Mouse (Mus musculus) natural killer cell, adult 2 months (primary cell): Measurements from ENCODE around the gene Cers3.

Experiments
- DNase-seq, 2 experiments: peaks; one replicate each; pipeline ENCODE4 v3.0.0; 2022; ENCODE audit warnings: low spot score in 2 of 2

The Cers3 gene

DNA sequence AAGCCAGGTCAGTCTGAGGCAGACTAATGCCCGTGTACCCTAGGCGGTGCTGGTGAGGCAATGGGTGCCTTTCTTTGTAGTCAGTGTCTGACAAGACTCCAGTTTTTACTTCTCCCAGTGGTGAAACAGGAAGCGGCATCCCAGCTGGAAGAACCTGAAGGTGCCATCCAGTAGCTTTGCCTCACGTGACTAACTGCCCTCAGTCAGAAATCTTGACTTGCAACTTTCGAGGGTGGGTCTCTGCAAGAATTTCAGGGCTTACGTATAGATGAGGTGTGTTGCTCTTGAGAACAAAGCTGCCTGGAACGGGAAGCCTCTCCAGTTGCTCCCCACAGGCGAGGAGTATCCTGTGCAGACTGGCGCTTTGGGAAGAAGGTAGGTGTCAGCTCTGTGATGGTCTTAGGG, at the start of gene Cers3:
Cers3 (plus strand) TSS at position 128 of the 405 bp plus-strand sequence.
- no peak for DNase-seq

DNA sequence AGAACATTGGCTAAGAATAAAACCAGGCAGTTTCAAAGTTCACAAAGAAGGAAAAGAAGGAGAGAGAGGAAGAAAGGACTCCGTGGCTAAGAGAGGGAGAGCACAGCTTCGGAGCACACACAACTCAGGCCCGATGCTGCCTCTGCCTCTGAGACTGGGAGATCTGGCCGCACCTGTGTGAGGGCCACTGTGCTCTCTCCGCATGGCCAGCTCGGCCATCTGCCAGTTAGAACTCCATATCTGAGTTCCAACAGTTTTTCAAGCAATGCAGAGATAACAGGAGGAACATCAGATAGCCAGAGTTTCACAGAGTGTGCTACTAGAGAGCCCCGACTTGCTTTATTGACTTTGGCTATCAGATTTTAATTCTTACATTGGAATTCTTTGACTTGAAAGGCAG, 48.8 kb upstream of the Cers3 start:
- no peak for DNase-seq

DNA sequence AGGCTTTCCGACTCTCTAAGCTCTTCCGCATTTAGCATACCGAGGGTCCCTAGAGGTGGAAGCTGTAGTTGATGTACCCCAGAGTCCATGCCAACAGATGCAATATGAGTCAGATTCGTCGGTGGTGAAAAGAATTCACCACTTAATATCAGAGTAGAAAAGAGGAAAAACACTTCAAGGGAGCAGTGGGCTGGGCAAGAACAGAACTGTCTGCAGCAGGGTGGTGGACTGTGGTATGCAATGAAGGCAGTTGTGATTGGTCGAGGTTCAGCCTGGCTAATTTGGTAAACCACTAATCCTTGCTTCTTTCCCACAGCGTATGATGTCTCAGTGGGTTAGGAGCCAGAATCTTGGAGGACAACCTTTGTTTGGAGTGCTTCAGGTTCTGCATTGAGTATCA, 40.6 kb upstream of the Cers3 start:
- DNase-seq: no peak

DNA sequence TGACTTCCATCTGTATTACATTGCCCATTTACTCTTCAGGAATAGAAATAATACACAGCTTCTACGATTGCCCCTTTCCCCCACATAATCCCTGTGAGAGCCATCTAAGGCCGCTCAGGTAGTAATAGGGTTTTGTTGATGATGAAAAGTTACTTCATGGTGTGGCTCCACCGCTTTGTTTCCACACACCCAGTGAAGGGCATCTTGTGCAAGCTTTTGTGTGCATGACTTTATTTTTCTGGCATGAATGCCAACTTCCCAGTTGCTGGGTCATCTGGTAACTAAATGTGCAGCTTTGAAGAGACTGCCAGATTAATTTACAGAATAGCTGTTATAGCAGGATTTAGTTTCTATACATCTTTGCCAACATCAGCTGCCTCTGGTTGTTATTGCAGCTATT, 38.7 kb upstream of the Cers3 start:
- no peak for DNase-seq

DNA sequence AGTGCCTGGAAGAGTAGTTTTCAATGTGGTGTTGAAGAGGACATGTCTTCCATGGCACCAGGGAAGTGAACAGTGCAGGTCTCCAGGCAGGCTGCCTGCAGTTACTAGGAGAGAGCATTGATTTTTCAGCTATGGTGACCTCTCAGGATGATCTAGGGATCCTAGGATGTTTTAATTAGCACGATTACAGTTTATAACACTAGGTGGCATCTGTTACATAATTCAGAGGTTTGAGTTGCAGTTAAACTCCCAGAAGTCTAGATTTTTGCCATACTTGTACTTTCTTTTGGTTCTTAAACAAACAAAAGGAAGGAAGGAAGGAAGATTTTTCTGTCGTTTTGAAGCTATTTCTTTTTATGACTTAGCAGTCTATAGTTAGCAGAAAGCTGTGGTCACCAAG, 32.1 kb upstream of the Cers3 start:
- no peak for DNase-seq

DNA sequence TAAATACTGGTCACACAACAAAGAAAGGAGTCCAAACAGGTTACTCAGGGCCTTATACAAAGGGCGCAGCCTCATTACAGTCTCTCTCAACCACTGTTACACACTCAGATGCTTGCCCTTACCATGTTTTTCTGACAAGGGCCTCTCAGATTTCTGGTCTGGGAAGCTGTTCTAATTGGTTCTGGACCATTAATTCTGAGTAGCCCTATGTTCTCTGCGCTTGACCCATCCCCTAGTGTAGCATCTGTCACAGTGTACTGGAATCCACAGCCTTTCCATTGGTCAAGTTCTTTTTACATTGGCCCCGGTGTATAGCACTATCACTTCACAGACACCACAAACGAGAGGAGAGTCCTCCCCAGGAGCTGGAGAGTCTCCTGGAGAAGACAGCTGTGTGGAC, 18.8 kb upstream of the Cers3 start:
- no peak for DNase-seq

DNA sequence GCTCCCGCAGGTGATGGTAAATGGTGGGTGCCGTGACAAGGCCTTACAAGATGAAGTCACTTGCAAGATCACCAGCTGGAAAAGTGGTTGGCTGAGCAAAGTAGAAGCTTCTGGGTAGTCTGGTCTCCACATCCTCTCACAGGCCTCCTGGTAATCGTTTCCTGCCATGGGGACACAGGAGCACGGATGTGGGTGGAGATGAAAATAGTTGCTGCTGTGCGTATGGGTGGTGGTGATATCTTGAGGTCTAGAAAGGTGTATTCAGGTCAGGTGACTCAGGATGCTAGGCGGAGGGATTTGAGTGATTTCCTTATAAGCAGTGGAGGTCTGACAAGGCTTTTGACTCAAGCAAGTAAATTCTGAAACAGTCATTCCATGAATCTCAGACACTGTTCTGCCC, 18.4 kb upstream of the Cers3 start:
- no peak for DNase-seq

DNA sequence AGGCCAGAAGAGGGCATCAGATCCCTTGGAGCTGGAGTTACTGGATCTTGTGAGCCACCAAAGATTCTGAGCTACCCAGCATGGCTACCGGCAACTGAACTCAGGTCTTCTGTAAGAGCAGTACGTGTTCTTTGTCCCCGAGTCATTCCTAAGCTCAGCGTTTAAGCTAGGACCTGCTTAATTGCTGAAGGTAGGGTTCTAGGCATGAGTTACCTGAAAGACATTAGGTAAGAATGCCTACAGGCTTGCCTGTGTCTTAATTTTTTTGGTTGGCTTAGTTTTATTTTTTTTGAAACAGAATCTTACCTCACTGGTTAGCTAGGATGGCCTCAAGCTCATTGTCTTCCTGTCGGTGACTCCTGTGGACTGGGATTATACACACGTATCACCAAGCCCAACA, 15.2 kb upstream of the Cers3 start:
- no peak for DNase-seq

DNA sequence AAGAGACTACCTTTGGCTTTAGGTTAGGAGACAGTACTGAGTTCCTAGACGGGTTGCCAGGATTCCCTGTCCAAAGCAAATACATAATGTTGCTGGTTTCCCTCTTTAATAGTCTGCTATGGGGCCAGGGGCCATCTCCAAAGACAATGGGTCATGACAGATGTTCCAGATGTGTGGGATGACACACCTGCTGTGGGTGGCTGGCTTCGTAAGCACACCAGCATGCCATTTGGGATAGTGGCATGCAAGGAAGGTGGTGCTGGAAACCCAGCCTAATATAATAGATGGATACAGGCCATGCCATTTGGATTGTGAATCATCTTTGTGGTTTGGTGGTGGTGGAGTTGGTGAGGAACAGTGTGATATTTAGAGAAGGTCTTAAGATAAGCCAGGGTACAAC, 14.1 kb upstream of the Cers3 start:
- DNase-seq: no peak

DNA sequence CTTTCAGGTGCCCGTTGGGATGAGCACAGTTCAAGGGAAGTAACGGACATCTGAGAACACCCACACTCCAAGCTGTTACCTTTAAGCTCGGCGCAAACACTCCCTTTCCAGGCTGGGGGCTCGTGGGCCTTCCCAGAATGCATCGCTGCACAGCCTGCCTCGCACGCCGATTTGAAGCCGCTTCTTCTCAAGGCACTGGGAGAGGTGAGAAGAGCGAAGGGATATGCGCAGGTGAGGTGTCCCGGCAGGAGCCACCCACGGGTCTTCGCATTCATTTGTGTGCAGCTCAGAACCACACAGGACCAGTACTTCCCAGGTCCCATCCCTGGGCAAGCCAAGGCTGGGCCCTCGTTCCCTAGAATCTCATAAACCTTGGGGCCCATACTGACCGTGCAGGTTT, 9.9 kb upstream of the Cers3 start:
- DNase-seq: no peak

DNA sequence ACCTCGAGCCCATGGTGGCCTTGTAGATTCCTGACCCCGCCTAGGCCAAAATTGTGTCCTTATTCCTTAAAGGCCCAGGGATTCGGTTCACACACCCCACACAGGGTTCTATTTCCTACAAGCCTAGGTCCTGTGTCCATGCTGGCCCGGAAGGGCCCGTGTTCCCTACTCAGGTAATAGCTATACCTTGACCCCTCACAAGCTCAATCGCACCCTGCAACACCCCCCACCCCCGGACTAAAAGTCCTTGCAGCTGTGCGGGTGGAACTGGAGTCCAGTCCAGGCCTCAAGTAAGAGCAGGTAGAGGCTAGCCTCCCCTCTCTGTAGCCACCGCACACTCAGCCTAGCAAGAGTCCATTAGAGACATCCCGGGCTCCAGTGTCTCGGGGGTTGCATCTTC, 9.4 kb upstream of the Cers3 start:
- no peak for DNase-seq

DNA sequence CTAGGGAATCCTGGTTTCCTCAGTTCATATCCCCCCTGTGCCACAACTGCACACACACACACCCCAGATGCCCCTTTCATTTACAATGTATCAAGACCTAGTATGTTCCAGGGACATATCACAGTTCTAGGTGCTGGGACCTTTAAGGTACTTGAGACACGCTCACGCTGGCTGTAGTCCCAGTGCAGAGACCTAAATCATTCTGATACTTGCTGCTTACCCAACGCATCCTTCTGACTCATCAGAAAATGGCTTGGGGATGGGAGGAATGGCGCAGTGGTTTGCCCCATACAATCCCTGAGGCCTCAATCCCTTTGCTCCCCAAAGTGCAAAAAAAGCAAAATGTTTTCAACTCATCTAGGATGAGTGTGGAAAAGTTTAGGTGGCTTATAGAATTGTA, 8.8 kb upstream of the Cers3 start:
- DNase-seq: no peak

DNA sequence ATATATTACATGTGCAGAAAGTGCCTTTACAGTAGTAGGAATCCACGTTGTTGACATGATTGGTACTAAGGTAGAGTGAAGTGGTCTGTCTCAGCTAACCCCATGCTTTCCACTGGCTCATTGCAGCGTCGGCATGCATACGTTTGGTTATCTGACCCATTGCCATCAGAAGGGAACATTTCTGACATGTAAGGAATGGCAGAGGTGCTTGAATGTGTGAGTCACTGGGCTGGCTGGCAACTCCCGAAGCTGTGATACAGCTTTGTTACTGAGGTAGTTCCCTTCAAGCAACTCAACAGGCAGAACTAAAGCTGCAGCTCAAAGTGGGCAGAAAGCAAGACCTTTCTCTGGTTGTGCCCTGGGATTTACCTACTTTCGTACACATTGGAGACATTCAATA, 8.3 kb upstream of the Cers3 start:
- DNase-seq: no peak

DNA sequence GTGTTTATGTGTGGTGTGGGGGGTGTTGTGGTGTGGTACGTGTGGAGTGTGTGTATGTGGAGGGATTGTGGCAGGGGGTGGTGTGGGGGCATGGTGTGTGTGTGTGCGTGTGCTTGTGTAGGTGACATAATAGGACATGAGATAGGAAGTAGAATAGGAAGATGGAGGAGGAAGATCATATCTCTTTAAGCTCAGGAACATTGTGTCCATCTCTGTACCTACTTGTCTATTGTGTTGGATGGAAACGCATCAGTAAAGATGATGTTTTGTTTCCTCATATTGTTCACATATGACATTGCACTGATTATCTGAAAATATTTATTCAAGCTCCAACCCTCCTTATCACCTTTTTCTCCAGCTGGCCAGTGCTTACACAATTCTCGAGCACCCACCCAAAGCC, 5.9 kb upstream of the Cers3 start:
- no peak for DNase-seq

DNA sequence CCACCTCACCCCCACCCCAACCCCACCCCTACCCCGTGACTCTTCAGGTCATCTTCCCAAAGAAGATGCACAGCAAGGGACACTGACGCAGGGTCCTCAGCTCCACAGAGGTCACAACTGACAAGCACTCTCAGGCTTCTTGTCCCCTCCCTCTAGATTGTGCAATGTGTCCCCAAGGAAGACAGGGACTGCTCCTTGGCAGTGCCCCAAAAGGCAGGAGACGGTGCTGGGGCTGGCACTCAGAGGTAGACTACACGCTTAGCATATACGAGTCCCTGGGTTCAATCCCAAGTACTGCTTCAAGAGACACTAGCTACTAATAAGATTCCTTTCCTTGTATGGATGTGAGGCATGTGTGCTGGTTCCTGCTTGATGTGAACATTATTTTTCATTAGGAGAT, 2.3 kb upstream of the Cers3 start:
- DNase-seq: no peak

DNA sequence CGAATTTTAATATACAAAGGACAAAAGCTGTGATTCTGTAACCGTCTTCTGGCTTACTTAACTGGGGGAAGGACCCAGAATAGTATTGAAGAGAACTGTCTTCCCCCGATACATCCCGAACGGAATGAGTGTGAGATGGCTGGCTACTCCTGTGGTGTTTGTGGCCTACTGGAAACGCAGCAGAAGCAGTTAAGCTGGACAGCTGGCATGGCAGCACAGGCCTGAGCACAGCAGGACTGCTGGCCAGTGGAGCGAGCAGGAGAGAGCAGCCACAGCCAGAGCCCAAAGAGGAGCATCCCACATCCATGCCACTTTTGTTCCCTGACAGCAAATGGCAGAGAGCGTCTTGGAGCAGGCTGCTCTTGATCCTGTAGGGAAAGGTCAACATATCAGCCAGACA, 1.9 kb upstream of the Cers3 start:
- no peak for DNase-seq

DNA sequence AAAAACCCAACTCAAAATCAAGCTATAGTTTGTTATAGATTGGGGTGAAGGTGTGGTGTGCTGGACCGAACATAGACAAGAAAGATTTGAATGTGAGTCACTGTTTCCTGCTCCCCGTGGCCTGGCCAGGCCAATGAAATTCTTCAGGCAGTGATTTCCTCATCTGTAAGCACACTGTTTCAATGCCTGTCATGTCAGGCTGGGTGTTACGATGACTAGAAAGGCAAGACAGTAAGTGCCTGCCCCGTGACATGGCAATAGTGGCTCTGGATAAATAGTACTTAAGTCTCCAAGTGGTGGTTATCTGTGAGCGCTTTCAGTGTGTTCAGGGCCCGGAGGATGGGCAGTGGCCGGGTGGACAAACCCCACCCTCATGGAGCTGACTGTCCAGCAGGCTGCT, 3.7 kb downstream of the Cers3 start:
- no peak for DNase-seq

DNA sequence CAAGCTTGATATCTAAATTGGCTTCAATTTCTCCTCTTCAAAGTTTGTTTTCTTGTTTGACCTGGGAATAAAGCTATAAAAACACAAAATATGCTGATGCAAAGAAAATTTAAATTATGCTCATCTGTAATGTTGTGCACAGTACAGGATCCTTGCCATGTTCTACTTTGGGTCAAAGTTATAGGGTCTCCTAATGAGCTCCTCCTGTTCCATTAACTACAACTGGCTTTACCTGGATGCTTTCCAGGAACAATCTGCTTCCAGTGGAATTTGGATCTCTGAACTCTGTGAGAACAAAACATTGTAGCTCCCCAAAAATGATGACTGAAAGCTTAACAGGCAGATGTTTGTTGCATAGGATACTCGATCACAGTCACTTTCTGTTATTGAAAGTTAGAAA, 6.7 kb downstream of the Cers3 start:
- no peak for DNase-seq

DNA sequence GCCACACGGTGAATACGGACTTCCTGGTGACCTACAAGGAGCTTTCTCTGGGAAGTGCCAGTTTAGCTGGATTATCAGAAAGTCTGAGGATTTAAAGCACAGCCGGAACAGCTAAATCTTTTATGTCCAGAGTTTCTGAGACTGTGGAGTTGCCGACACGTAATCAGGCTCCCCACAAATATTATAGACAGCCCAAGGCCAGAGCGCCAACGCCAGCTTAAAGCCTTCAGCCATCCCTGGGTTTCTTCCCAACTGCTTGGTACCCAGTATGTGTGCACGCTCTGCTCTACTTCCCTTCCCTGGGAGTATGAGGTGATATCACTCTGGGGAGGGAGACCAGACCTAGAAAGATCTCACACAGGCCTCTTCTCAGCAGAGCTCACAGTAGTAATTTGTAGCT, 10.5 kb downstream of the Cers3 start:
- no peak for DNase-seq

DNA sequence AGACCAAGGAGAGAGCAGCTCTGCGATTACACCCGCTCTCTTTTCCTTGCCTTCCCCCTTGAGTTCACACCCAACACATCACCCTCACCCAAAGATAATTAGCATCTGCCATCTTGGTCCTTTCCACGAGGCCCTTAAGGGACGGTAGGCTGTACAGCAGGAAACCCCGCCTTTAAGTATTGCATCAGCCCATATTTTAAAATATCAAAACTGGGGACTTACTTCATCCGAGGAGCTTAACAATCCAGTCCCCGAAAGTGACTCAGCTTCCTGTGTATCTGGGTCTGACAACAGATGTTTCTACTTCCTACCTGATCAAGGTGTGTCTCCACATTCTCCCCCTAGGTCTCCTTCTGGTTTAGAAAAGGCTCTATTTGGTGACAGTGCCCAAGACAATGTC, 12.3 kb downstream of the Cers3 start:
- no peak for DNase-seq

DNA sequence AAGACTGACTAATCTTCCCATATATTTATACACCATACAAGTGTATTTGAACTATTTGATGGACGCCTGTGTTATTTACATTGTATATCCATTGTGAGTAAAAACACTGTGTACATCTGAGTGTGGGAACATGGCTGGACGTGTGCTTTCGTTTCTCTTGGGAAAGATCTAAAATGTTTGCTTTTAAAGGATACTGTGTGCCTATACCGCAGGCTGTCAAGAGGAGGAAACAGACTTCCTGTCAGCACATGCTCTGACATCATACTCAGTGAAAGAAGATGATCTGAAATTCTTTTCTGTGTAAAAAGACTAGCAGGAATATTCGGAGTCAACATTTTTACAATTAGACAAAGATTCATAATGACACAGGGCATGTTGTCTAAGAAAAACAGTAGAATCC, 26.6 kb downstream of the Cers3 start:
- no peak for DNase-seq

DNA sequence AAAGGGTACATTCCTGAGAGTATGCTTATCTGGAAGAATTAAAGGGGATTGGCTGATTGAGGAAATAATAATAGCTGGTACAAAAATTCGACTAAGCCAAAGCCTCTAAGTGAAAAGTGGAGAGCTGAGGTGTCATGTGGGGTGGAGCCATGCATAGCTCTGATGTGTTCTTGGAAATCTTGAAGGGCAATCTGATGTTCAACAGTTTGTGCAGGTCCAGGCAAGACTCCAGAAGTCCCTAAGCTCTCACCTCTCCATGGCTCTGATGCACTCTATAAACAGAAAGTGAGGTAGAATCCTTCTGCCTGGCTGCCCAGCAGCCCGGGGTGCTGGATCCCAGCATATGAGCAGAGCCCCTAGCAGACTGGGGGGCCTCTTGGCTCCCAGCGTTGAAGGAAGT, 27.4 kb downstream of the Cers3 start:
- DNase-seq: no peak

DNA sequence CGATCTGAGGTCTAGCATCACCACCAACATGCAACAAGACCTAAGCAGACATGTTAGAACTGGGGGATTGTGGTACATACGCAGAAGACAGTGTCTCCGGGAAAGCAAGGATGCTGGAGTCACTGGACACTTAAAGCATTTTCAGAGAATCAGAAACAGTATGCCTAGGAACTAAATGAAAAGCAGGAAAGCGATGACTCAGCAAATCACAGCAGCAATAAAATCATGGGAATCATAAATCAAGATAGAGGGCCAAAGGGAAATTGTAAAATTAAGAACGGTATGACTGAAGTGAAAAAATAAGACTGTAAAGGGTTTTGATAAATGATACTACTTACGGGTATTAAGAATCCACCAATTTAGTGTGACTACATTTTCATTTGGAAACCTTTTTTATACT, 27.9 kb downstream of the Cers3 start:
- DNase-seq: no peak

DNA sequence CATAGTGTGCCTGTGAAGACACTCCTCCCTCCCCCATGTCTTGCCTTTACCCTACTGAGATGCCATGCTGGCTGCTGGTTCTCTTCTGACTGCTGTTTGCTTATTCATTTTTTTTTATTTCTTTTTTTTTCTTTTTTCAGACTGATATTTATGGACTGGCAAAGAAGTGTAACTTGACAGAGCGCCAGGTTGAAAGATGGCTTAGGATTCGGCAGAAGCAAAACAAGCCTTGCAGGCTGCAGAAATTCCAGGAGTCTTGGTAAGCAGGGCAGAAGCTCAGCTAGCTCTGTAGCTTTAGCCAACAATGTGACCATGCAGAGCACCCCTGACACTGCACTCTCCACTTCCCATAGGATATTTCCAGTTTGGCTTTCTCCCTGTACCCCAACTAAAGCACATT, 36.1 kb downstream of the Cers3 start:
- DNase-seq: no peak
